Mouse (Mus musculus) liver, embryonic 11.5 days (tissue): Measurements from ENCODE around the gene Eepd1. TPM values are rescaled to one million over a fixed set of nuclear protein-coding genes. Genes with fewer than 3 reads are reported as not detected.
"Not testable (repeated sequence)": the region's sequence is repeated elsewhere in the genome, so short reads cannot be mapped to it uniquely, and the experiment has no call there.

ENCODE experiments used
- ATAC-seq: fragments of 200-750 bp; cut with Nextera tagmentation; replicated peaks from 2 replicates; pipeline ENCODE4 v1.8.0; 2017; ENCODE audit warnings: moderate number of reproducible peaks, mild to moderate bottlenecking, moderate TSS enrichment, moderate library complexity; ENCODE audit not compliant: low FRiP score
- DNase-seq: peaks from one replicate; pipeline ENCODE4 v3.0.0-alpha.2; 2017; ENCODE audit warnings: low spot score
- H3K27ac ChIP-seq: fragments of 300-500 bp; sonication (generic); 2 replicates; pipeline ENCODE4 v1.5.1; 2014; ENCODE audit warnings: mild to moderate bottlenecking, low read depth, low read length, control low read depth
- H3K27me3 ChIP-seq: fragments of 300-500 bp; sonication (generic); replicated peaks from 2 replicates; pipeline ENCODE4 v1.6.1; 2014; ENCODE audit warnings: low read length, mixed read lengths; ENCODE audit not compliant: control insufficient read depth, insufficient read depth
- H3K36me3 ChIP-seq: fragments of 300-500 bp; sonication (generic); 2 replicates; pipeline ENCODE4 v1.6.1; 2014; ENCODE audit warnings: mild to moderate bottlenecking, low read length, moderate library complexity, mixed read lengths; ENCODE audit not compliant: control insufficient read depth, insufficient read depth
- H3K4me1 ChIP-seq: fragments of 300-500 bp; sonication (generic); replicated peaks from 2 replicates; pipeline ENCODE4 v1.6.1; 2014; ENCODE audit warnings: low read length, mixed read lengths; ENCODE audit not compliant: control insufficient read depth, insufficient read depth
- H3K4me2 ChIP-seq: fragments of 300-500 bp; sonication (generic); 2 replicates; pipeline ENCODE4 v1.6.1; 2014; ENCODE audit warnings: mild to moderate bottlenecking, control low read depth, moderate library complexity
- H3K4me3 ChIP-seq: fragments of 300-500 bp; sonication (generic); 2 replicates; pipeline ENCODE4 v1.5.1; 2014; ENCODE audit warnings: low read depth, low read length, control low read depth
- H3K9ac ChIP-seq: fragments of 300-500 bp; sonication (generic); 2 replicates; pipeline ENCODE4 v1.6.1; 2014; ENCODE audit warnings: low read depth, low read length, control low read depth
- H3K9me3 ChIP-seq: fragments of 300-500 bp; sonication (generic); 2 replicates; pipeline ENCODE4 v1.6.1; 2016; ENCODE audit warnings: low read length, inconsistent platforms, mixed read lengths; ENCODE audit not compliant: control insufficient read depth
- WGBS: fragments of 180-500 bp; shearing (Covaris S2); extraction: QIAGEN DNeasy Blood & Tissue Kit; methylation state at CpG from one replicate; pipeline ENCODE4 v1.1.7; 2014; 5-methylcytosine and 5-hydroxymethylcytosine counted together
- polyA plus RNA-seq: library from polyadenylated mRNA; unstranded; fragments of >200 nt; fragmentation: Nextera tagmentation; extraction: Ambion mirVana; gene quantifications from 2 replicates; pipeline ENCODE4 v1.2.1, GENCODE M21; 2014

Eepd1 gene
- polyA plus RNA-seq, result 9.4 and 10.9 TPM in 2 replicates

GRCm38 (mm10) chr9:25481344-25482095 lies at the start of gene Eepd1:
Eepd1 (plus strand) TSS chr9:25481547.
- Histone ChIP-seq H3K27ac (no peak within 1 kb of the TSS), H3K9ac (peak within 1 kb of the TSS; percentile 71), H3K4me3 (peak within 1 kb of the TSS; percentile 69), H3K36me3 (no peaks in the 10 kb centered on the region), H3K4me2 (peak within 1 kb of the TSS; percentile 99), H3K4me1 (peaks cover 8% of the 10 kb centered on the region), H3K27me3 (peaks cover 5% of the 10 kb centered on the region; the same call in 1 of the 2 replicates), H3K9me3 (no peaks in the 10 kb centered on the region)
- ATAC-seq, result peak; percentile 96
- WGBS, result under 1% methylated on average over 68 of the region's 75 CpGs
- DNase-seq, result peak; percentile 95

- Histone ChIP-seq H3K36me3 (no peaks in the 10 kb centered on the region), H3K4me1 (no peaks in the 10 kb centered on the region), H3K27ac (no peak overlapping the region), H3K4me3 (no peak overlapping the region), H3K27me3 (no peaks in the 10 kb centered on the region), H3K9me3 (no peaks in the 10 kb centered on the region), H3K4me2 (no peak overlapping the region), H3K9ac (no peak overlapping the region)
- WGBS, result 77% methylated on average over 3 of the region's 3 CpGs
- ATAC-seq, result no peak
- DNase-seq, result no peak
Measured at GRCm38 (mm10) chr9:25438836-25439235, 42.5 kb upstream of the Eepd1 start.

- ATAC-seq, result not testable (repeated sequence)
Measured at GRCm38 (mm10) chr9:25440046-25440445, 41.3 kb upstream of the Eepd1 start.

GRCm38 (mm10) chr9:25442041-25442440 lies 39.3 kb upstream of the Eepd1 start:
- ATAC-seq, result no peak
- H3K36me3 ChIP-seq, result no peaks in the 10 kb centered on the region
- H3K27ac ChIP-seq, result no peak overlapping the region
- no peak overlapping the region for H3K4me2 ChIP-seq
- no peaks in the 10 kb centered on the region for H3K4me1 ChIP-seq
- H3K9me3 ChIP-seq, result no peaks in the 10 kb centered on the region
- no peak overlapping the region for H3K9ac ChIP-seq
- H3K4me3 ChIP-seq, result no peak overlapping the region
- no peak for DNase-seq
- H3K27me3 ChIP-seq, result no peaks in the 10 kb centered on the region

More at GRCm38 (mm10) chr9:25440046-25440445, 41.3 kb upstream of the Eepd1 start:
- H3K4me1 ChIP-seq, H3K36me3 ChIP-seq, H3K9ac ChIP-seq, H3K27me3 ChIP-seq, H3K4me2 ChIP-seq, H3K27ac ChIP-seq, H3K4me3 ChIP-seq, H3K9me3 ChIP-seq, DNase-seq: not testable (repeated sequence)
- WGBS, result 82% methylated on average over 5 of the region's 5 CpGs

GRCm38 (mm10) chr9:25443029-25443428 lies 38.3 kb upstream of the Eepd1 start:
- Histone ChIP-seq H3K9ac (no peak overlapping the region), H3K4me2 (no peak overlapping the region), H3K27ac (no peak overlapping the region), H3K4me1 (no peaks in the 10 kb centered on the region), H3K36me3 (no peaks in the 10 kb centered on the region), H3K27me3 (no peaks in the 10 kb centered on the region), H3K9me3 (no peaks in the 10 kb centered on the region), H3K4me3 (no peak overlapping the region)
- ATAC-seq (no peak), DNase-seq (no peak)
- WGBS, result 58% methylated on average over 3 of the region's 3 CpGs

GRCm38 (mm10) chr9:25443546-25443945 lies 37.8 kb upstream of the Eepd1 start:
- Histone ChIP-seq H3K9me3 (no peaks in the 10 kb centered on the region), H3K4me3 (no peak overlapping the region), H3K36me3 (no peaks in the 10 kb centered on the region), H3K9ac (no peak overlapping the region), H3K4me2 (no peak overlapping the region), H3K4me1 (no peaks in the 10 kb centered on the region), H3K27ac (no peak overlapping the region), H3K27me3 (no peaks in the 10 kb centered on the region)
- no peak for DNase-seq
- no peak for ATAC-seq

- ATAC-seq, result no peak
Measured at GRCm38 (mm10) chr9:25450394-25450793, 31.0 kb upstream of the Eepd1 start.

GRCm38 (mm10) chr9:25455027-25455426 lies 26.3 kb upstream of the Eepd1 start:
- Histone ChIP-seq H3K27ac (no peak overlapping the region), H3K36me3 (no peaks in the 10 kb centered on the region), H3K4me3 (no peak overlapping the region), H3K27me3 (no peaks in the 10 kb centered on the region), H3K9me3 (no peaks in the 10 kb centered on the region), H3K4me1 (no peaks in the 10 kb centered on the region), H3K4me2 (no peak overlapping the region), H3K9ac (no peak overlapping the region)
- ATAC-seq (no peak), DNase-seq (no peak)
- 80% methylated on average over 2 of the region's 2 CpGs for WGBS

More at GRCm38 (mm10) chr9:25450394-25450793, 31.0 kb upstream of the Eepd1 start:
- Histone ChIP-seq H3K27ac (no peak overlapping the region), H3K27me3 (no peaks in the 10 kb centered on the region), H3K4me1 (no peaks in the 10 kb centered on the region), H3K4me2 (no peak overlapping the region), H3K9ac (no peak overlapping the region), H3K4me3 (no peak overlapping the region), H3K36me3 (no peaks in the 10 kb centered on the region), H3K9me3 (no peaks in the 10 kb centered on the region)
- no peak for DNase-seq
- WGBS, result 55% methylated on average over 4 of the region's 4 CpGs
